Mouse (Mus musculus): ENCODE data around the gene Uhrf1bp1l. TPM values are rescaled to one million over a fixed set of nuclear protein-coding genes. Genes with fewer than 3 reads are reported as not detected.

The Uhrf1bp1l gene
- total and polyA plus RNA-seq, 3 experiments = 7.2 to 61.0 (median 20.9) TPM

DNA sequence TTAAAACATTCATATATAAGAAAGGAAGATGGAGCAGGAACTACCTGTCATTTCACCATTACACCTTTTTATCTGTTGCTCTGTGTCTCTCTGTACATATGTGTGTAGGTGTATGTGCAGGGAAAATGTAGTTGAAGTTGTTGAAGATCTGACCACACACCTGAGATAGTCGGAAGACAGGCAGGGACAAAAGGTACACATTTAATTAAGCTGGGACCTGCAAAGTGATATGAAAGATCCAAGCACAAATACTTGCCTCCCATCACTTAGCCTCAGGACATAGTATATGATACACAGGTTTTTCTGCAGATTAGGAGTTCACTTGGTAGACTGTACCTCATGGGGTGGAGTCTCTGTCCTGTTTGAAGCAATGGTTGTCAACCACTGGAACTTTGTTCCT is 3.1 kb downstream of the Uhrf1bp1l start:
- H3K27me3 ChIP-seq (ENCODE audit: insufficient read depth, low read length) = no peaks in the 10 kb centered on the region
- no peak for TF ChIP-seq TAL1 (conservative IDR thresholded peaks at IDR 0.05; ENCODE audit: low read depth, low read length)
- no peak for TF ChIP-seq POLR2AphosphoS5 (IDR thresholded peaks at IDR 0.05; ENCODE audit: insufficient replicate concordance, low read depth, low read length)
- no peak for TF ChIP-seq GATA1 (IDR thresholded peaks at IDR 0.05; ENCODE audit: borderline replicate concordance, low read length)
- no peak for TF ChIP-seq GATA2 (IDR thresholded peaks at IDR 0.05; ENCODE audit: borderline replicate concordance, low read depth, low read length)
- no peak for ATAC-seq (ENCODE audit: extremely low read depth, insufficient number of reproducible peaks, low FRiP score, poor library complexity, severe bottlenecking)
- H3K9me3 ChIP-seq (replicated peaks) = no peaks in the 10 kb centered on the region
- H3K36me3 ChIP-seq (replicated peaks) = peaks cover 8% of the 10 kb centered on the region
- no peak for DNase-seq (ENCODE audit: low spot score)
- H3K4me3 ChIP-seq (ENCODE audit: low read depth, low read length) = no peak overlapping the region
- H3K4me1 ChIP-seq (ENCODE audit: insufficient read depth, low read depth, low read length) = peaks cover 25% of the 10 kb centered on the region

DNA sequence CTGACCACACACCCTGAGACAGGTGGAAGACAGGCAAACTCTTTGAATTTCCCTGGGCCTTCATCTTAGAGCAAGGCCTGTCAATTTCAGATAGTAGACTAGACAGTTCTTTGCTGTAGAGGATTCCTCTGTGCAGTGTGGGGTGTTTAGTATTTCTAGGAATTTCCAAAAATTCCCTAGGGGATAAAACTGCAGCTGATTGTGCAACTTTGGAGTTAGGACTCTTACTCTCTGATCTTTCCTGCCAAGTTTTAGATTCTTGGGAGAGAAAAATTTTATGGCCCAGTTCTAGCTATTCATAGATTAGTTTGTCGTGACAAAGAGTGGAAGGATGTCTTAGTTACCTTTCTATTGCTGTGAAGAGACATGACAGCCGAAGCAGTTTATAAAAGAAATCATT is 3.8 kb downstream of the Uhrf1bp1l start:
- H3K36me3 ChIP-seq (replicated peaks) = peaks cover 8% of the 10 kb centered on the region
- H3K4me1 ChIP-seq (ENCODE audit: insufficient read depth, low read depth, low read length) = peaks cover 19% of the 10 kb centered on the region
- no peaks in the 10 kb centered on the region for H3K9me3 ChIP-seq (replicated peaks)
- no peak overlapping the region for H3K4me3 ChIP-seq (ENCODE audit: low read depth, low read length)
- no peak for TF ChIP-seq TAL1 (conservative IDR thresholded peaks at IDR 0.05; ENCODE audit: low read depth, low read length)
- no peak for TF ChIP-seq CTCF (IDR thresholded peaks at IDR 0.05; ENCODE audit: low read depth, low read length)
- no peak for TF ChIP-seq GATA2 (IDR thresholded peaks at IDR 0.05; ENCODE audit: borderline replicate concordance, low read depth, low read length)
- TF ChIP-seq GATA1 (IDR thresholded peaks at IDR 0.05; ENCODE audit: borderline replicate concordance, low read length) = no peak
- no peak for TF ChIP-seq POLR2AphosphoS5 (IDR thresholded peaks at IDR 0.05; ENCODE audit: insufficient replicate concordance, low read depth, low read length)
- ATAC-seq (ENCODE audit: extremely low read depth, insufficient number of reproducible peaks, low FRiP score, poor library complexity, severe bottlenecking) (no peak), DNase-seq (ENCODE audit: low spot score) (no peak)
- H3K27me3 ChIP-seq (ENCODE audit: insufficient read depth, low read length) = no peaks in the 10 kb centered on the region

DNA sequence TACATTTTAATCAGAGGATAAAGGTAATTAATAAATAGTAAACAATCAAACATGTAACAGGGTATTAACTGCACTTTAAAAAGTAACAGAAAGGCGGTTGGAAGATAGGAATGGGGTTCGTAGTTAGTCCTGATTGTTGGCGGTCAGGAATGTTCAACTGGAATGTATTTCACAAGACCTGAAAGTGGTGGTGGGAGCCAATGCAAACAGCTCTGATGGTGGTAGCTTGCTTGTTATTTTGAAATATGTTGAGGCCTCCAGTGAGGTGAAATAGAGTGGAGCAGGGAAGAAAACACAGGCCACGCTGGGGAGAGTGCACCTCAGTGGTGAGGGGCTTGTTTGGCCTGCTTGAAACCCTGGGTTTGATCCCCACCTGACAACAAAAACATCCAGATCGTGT is 6.3 kb downstream of the Uhrf1bp1l start:
- TF ChIP-seq GATA1 (IDR thresholded peaks at IDR 0.05; ENCODE audit: borderline replicate concordance, low read length) (no peak), POLR2AphosphoS5 (IDR thresholded peaks at IDR 0.05; ENCODE audit: insufficient replicate concordance, low read depth, low read length) (no peak), GATA2 (IDR thresholded peaks at IDR 0.05; ENCODE audit: borderline replicate concordance, low read depth, low read length) (no peak), TAL1 (conservative IDR thresholded peaks at IDR 0.05; ENCODE audit: low read depth, low read length) (no peak), CTCF (IDR thresholded peaks at IDR 0.05; ENCODE audit: low read depth, low read length) (no peak)
- Histone ChIP-seq H3K4me1 (ENCODE audit: insufficient read depth, low read depth, low read length) (peaks cover 13% of the 10 kb centered on the region), H3K27me3 (ENCODE audit: insufficient read depth, low read length) (no peaks in the 10 kb centered on the region), H3K36me3 (replicated peaks) (peaks cover 12% of the 10 kb centered on the region), H3K4me3 (ENCODE audit: low read depth, low read length) (no peak overlapping the region), H3K9me3 (replicated peaks) (no peaks in the 10 kb centered on the region)
- no peak for ATAC-seq (ENCODE audit: extremely low read depth, insufficient number of reproducible peaks, low FRiP score, poor library complexity, severe bottlenecking)
- DNase-seq (ENCODE audit: low spot score) = no peak

DNA sequence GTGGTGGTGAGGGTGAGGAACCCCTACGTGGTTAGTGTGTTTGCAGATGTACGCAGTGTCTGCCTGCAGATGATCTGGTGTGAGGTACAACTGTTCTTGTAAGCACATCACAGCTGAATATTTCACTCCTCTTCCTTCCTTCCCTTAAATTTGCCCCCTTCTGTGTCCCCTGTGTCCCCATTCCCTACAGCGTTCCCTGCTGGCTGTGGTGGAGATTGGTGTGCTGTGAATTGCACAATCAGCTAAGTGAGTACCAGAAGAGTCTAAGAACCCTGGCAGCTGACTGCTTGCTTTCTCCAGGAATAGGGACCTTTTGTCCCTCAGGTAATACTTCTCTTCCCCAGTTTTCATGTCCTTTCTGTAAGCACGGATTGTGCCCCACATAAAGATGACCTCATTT is 10.4 kb downstream of the Uhrf1bp1l start:
- H3K27me3 ChIP-seq (ENCODE audit: insufficient read depth, low read length) = no peaks in the 10 kb centered on the region
- H3K9me3 ChIP-seq (replicated peaks) = no peaks in the 10 kb centered on the region
- H3K36me3 ChIP-seq (replicated peaks) = peaks cover 25% of the 10 kb centered on the region
- TF ChIP-seq POLR2AphosphoS5 (IDR thresholded peaks at IDR 0.05; ENCODE audit: insufficient replicate concordance, low read depth, low read length) (no peak), TAL1 (conservative IDR thresholded peaks at IDR 0.05; ENCODE audit: low read depth, low read length) (no peak), CTCF (IDR thresholded peaks at IDR 0.05; ENCODE audit: low read depth, low read length) (no peak), GATA1 (IDR thresholded peaks at IDR 0.05; ENCODE audit: borderline replicate concordance, low read length) (no peak)
- peaks cover 3% of the 10 kb centered on the region; the same call in 1 of the 2 replicates for H3K4me1 ChIP-seq (ENCODE audit: insufficient read depth, low read depth, low read length)
- H3K4me3 ChIP-seq (ENCODE audit: low read depth, low read length) = no peak overlapping the region
- ATAC-seq (ENCODE audit: extremely low read depth, insufficient number of reproducible peaks, low FRiP score, poor library complexity, severe bottlenecking) = no peak
- no peak for DNase-seq (ENCODE audit: low spot score)

DNA sequence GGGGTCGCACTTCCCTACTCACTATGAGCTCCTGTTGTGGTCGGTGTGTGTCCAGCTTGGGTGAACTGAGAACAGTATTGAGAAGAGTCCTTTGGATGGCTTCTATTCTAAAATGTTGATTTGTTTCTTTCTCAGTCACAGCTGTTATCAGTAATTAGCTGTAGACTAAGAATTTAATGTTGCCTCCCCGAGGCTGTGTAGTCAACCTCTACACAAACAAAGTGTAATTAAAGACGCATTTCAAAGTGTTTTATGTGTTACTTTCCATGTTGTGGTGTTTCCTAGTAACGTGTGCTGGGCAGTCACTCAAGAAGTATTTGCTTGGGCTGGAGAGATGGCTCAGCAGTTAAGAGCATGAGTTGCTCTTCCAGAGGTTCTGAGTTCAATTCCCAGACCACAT is 16.0 kb downstream of the Uhrf1bp1l start:
- Histone ChIP-seq H3K27me3 (ENCODE audit: insufficient read depth, low read length) (no peaks in the 10 kb centered on the region), H3K4me1 (ENCODE audit: insufficient read depth, low read depth, low read length) (no peaks in the 10 kb centered on the region; the same call in 1 of the 2 replicates), H3K9me3 (replicated peaks) (no peaks in the 10 kb centered on the region), H3K4me3 (ENCODE audit: low read depth, low read length) (no peak overlapping the region), H3K36me3 (replicated peaks) (peaks cover 19% of the 10 kb centered on the region)
- TF ChIP-seq GATA1 (IDR thresholded peaks at IDR 0.05; ENCODE audit: borderline replicate concordance, low read length) (no peak), GATA2 (IDR thresholded peaks at IDR 0.05; ENCODE audit: borderline replicate concordance, low read depth, low read length) (no peak), TAL1 (conservative IDR thresholded peaks at IDR 0.05; ENCODE audit: low read depth, low read length) (no peak), CTCF (IDR thresholded peaks at IDR 0.05; ENCODE audit: low read depth, low read length) (no peak), POLR2AphosphoS5 (IDR thresholded peaks at IDR 0.05; ENCODE audit: insufficient replicate concordance, low read depth, low read length) (no peak)
- DNase-seq (ENCODE audit: low spot score) (no peak), ATAC-seq (ENCODE audit: extremely low read depth, insufficient number of reproducible peaks, low FRiP score, poor library complexity, severe bottlenecking) (no peak)

DNA sequence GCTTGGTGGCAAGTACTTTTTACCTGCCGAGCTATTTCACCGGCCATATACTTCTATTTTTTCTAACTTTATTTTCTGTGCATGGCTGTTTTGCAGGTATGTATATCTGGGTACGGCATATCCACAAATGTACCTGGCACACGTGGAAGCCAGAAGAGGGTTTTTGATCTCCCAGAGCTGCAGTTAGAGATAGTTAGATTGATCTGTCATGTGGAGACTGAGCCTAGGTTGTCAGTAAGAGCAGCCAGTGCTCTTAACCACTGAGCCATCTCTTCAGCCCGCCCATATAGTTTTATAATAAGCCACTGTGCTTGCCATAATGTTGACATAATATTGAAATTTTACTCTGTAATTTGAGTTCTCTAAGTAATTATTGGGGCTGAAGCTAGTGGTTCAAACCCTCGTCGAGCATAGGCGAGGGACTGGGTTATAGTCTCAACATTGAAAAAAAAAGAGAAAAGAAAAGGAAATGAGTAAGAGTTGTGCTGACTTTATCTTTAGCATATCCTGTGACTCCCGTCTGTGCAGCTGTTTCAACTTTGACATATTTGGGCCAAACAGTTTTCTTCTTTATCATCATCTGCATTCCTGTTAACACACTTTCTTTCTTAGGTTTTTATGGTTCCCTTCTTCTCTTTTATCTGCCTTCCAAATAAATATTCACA is 19.8 kb downstream of the Uhrf1bp1l start:
- H3K27me3 ChIP-seq (ENCODE audit: insufficient read depth, low read length) = no peaks in the 10 kb centered on the region
- no peak for TF ChIP-seq GATA1 (IDR thresholded peaks at IDR 0.05; ENCODE audit: borderline replicate concordance, low read length)
- no peak for TF ChIP-seq POLR2AphosphoS5 (IDR thresholded peaks at IDR 0.05; ENCODE audit: insufficient replicate concordance, low read depth, low read length)
- TF ChIP-seq GATA2 (IDR thresholded peaks at IDR 0.05; ENCODE audit: borderline replicate concordance, low read depth, low read length) = no peak
- TF ChIP-seq CTCF (IDR thresholded peaks at IDR 0.05; ENCODE audit: low read depth, low read length) = no peak
- no peak for TF ChIP-seq TAL1 (conservative IDR thresholded peaks at IDR 0.05; ENCODE audit: low read depth, low read length)
- ATAC-seq (ENCODE audit: extremely low read depth, insufficient number of reproducible peaks, low FRiP score, poor library complexity, severe bottlenecking) (peak; percentile 22; the same call in 1 of the 2 replicates), DNase-seq (ENCODE audit: low spot score) (no peak)
- H3K4me3 ChIP-seq (ENCODE audit: low read depth, low read length) = no peak overlapping the region
- H3K36me3 ChIP-seq (replicated peaks) = peaks cover 2% of the 10 kb centered on the region
- H3K4me1 ChIP-seq (ENCODE audit: insufficient read depth, low read depth, low read length) = no peaks in the 10 kb centered on the region; the same call in 1 of the 2 replicates
- no peaks in the 10 kb centered on the region for H3K9me3 ChIP-seq (replicated peaks)
